Mouse (Mus musculus) ES-E14 (cell line): ENCODE data around the gene Nme4. TPM values are rescaled to one million over a fixed set of nuclear protein-coding genes. Genes with fewer than 3 reads are reported as not detected.
A peak's percentile ranks its signal among the peaks of the same experiment; 100 is the strongest.
"Not testable (repeated sequence)": the region's sequence is repeated elsewhere in the genome, so short reads cannot be mapped to it uniquely, and the experiment has no call there.

ENCODE experiments used
- DNase-seq: peaks from one replicate; pipeline ENCODE4 v3.0.0-alpha.2; 2013; ENCODE audit warnings: low read depth, low spot score
- H3K27ac ChIP-seq: 2 replicates; pipeline ENCODE4 v1.5.1; 2012; ENCODE audit warnings: low read depth, mild to moderate bottlenecking, low read length, moderate library complexity, mixed read lengths; ENCODE audit not compliant: poor library complexity, insufficient read depth, severe bottlenecking
- H3K36me3 ChIP-seq: 2 replicates; pipeline ENCODE4 v1.6.1; 2012; ENCODE audit warnings: mild to moderate bottlenecking, low read length, moderate library complexity, mixed read lengths; ENCODE audit not compliant: control insufficient read depth, poor library complexity, insufficient read depth, severe bottlenecking
- H3K4me1 ChIP-seq, 2 experiments: fragments of 150-350 bp in 1 of 2; sonication (generic) in 1 of 2; 2 replicates each; pipeline ENCODE4 v1.6.1; 2012; ENCODE audit warnings: low read length in 2 of 2, mild to moderate bottlenecking in 1 of 2, mixed read lengths in 1 of 2; ENCODE audit not compliant: control insufficient read depth in 2 of 2, insufficient read depth in 2 of 2, poor library complexity in 1 of 2
- H3K4me3 ChIP-seq, 2 experiments: fragments of 150-350 bp in 1 of 2; sonication (generic) in 1 of 2; 2 replicates each; pipeline ENCODE4 v1.5.1; 2012; ENCODE audit warnings: low read length in 2 of 2, low read depth in 1 of 2, mild to moderate bottlenecking in 1 of 2, mixed read lengths in 1 of 2; ENCODE audit not compliant: insufficient read depth in 1 of 2, poor library complexity in 1 of 2, severe bottlenecking in 1 of 2
- H3K9ac ChIP-seq: 2 replicates; pipeline ENCODE4 v1.6.1; 2012; ENCODE audit warnings: low read depth, mild to moderate bottlenecking, low read length, mixed read lengths; ENCODE audit not compliant: poor library complexity, insufficient read depth, severe bottlenecking
- H3K9me3 ChIP-seq: fragments of 150-350 bp; sonication (generic); 2 replicates; pipeline ENCODE4 v1.6.1; 2012; ENCODE audit warnings: low read depth, mild to moderate bottlenecking, low read length; ENCODE audit not compliant: control insufficient read depth, insufficient read depth
- CHD2 ChIP-seq: IDR thresholded peaks from 2 replicates; pipeline ENCODE4 v1.6.1; 2014; ENCODE audit warnings: mild to moderate bottlenecking, low read depth, low read length, inconsistent platforms
- HCFC1 ChIP-seq: IDR thresholded peaks from 2 replicates; pipeline ENCODE4 v1.6.1; 2012; ENCODE audit warnings: low read length, inconsistent platforms, borderline replicate concordance; ENCODE audit not compliant: insufficient read depth
- MAFK ChIP-seq: IDR thresholded peaks from 2 replicates; pipeline ENCODE4 v1.6.1; 2014; ENCODE audit warnings: mild to moderate bottlenecking, low read depth, low read length, inconsistent platforms; ENCODE audit not compliant: insufficient read depth
- ZC3H11A ChIP-seq: IDR thresholded peaks from 2 replicates; pipeline ENCODE4 v1.6.1; 2012; ENCODE audit warnings: low read depth, mild to moderate bottlenecking, inconsistent platforms, low read length, borderline replicate concordance
- ZNF384 ChIP-seq: IDR thresholded peaks from 2 replicates; pipeline ENCODE4 v1.6.1; 2012; ENCODE audit warnings: low read depth, low read length, inconsistent platforms
- in situ Hi-C, 2 experiments: fragments of 600-800 bp; cut with MboI; formaldehyde crosslinking; loops; one replicate each; pipeline ENCODE4 v1.15.1; 2025; ENCODE audit warnings: low sequenced_read_pairs in 2 of 2, inconsistent platforms in 1 of 2; ENCODE audit not compliant: unreplicated experiment in 2 of 2
- total RNA-seq: library from RNA; depleted of rRNA; stranded (reverse); fragments of 300-350 nt; gene quantifications from 2 replicates; pipeline ENCODE4 v1.2.3, GENCODE M21; 2012

The Nme4 gene
- total RNA-seq, 1 experiment: 96.4 TPM

DNA sequence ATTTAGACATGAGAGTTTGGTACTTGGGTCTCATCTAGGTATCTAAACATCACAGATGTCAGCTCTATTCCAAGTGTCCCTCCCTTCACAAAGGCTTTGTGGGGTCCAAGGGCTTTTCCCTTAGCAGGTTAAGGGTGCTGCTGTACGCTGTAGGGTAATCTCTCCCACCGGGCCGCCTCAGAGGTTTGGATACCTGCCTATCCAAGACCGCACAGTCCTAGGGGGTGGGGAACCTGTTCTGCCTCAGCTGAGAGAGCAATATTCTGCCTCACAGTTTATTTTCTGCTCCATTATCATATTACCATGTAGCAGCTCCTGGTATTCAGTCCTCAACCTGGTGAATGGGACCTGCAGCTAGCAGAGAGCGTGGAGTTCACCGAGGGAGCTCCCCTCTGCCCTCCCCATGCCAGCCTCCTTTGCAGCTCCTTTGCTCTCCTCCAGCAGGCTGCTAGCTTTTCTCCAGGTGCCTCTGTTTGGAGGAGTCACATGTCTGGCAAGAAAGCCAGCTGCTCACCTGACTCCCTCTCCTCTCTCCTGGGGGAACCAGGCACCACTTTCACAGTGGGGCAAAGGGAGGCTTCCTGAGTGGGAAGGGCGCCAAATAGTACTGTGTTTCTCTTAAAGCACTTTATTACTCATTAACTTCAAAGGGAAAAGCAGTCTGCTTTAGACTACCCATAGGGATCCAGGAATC is 19.9 kb upstream of the Nme4 start:
- in situ Hi-C loops: no loop called here
- Histone ChIP-seq H3K27ac (no peak overlapping the region), H3K4me1 (peaks cover 6 to 25% of the 10 kb centered on the region in 2 experiments), H3K9ac (peak overlapping the region; percentile 28; the same call in 1 of the 2 replicates), H3K9me3 (no peaks in the 10 kb centered on the region), H3K36me3 (peaks cover 32% of the 10 kb centered on the region), H3K4me3 (peak overlapping the region in 1 of 2 experiments; percentile 26; a peak in 2 of 4 replicates)
- no peak for DNase-seq
- no peak for TF ChIP-seq ZC3H11A

DNA sequence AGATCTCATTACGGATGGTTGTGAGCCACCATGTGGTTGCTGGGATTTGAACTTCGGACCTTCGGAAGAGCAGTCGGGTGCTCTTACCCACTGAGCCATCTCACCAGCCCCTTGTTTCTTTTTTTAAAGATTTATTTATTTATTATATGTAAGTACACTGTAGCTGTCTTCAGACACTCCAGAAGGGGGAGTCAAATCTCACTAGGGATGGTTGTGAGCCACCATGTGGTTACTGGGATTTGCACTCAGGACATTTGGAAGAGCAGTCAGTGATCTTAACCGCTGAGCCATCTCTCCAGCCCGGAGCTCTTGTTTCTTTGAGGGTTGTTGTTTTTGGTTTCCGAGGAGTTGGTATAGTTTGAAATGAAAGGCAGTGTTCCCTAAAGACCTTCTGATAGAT is 19.1 kb upstream of the Nme4 start:
- DNase-seq, in situ Hi-C loops, H3K27ac ChIP-seq, H3K9me3 ChIP-seq: not testable (repeated sequence)
- peaks cover 25% of the 10 kb centered on the region for H3K36me3 ChIP-seq
- H3K4me1 ChIP-seq: peaks cover 7 to 20% of the 10 kb centered on the region in 2 experiments
- H3K4me3 ChIP-seq: peak overlapping the region in 1 of 2 experiments; percentile 81; a peak in 2 of 4 replicates
- H3K9ac ChIP-seq: peak overlapping the region; percentile 13; the same call in 1 of the 2 replicates

DNA sequence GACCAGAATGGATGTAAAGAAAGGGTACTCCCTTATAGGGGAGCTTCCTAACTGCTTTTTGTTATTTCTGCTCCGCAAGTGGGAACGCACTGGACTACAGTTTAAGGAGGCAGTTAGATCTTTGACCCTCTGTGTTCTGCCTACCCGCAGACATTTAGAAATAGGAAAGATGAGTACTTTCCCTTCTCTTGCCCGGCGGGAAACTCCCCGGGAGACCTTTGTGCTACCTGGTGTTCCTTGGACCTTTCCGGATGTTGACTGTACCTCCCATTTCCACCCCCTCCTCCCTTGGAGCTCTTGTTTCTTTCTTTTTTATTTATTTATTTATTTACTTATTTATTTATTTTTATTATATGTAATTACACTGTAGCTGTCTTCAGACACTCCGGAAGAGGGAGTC is 18.7 kb upstream of the Nme4 start:
- peak overlapping the region; percentile 76 to 81 for H3K4me3 ChIP-seq
- peak overlapping the region; percentile 83; the same call in 1 of the 2 replicates for H3K27ac ChIP-seq
- peaks cover 21% of the 10 kb centered on the region for H3K36me3 ChIP-seq
- peak overlapping the region; percentile 87 for H3K9ac ChIP-seq
- in situ Hi-C loops: no loop called here
- peaks cover 7 to 23% of the 10 kb centered on the region in 2 experiments for H3K4me1 ChIP-seq
- H3K9me3 ChIP-seq: no peaks in the 10 kb centered on the region
- TF ChIP-seq MAFK (no peak), ZNF384 (no peak), ZC3H11A (no peak), CHD2 (no peak), HCFC1 (no peak)
- DNase-seq: no peak

DNA sequence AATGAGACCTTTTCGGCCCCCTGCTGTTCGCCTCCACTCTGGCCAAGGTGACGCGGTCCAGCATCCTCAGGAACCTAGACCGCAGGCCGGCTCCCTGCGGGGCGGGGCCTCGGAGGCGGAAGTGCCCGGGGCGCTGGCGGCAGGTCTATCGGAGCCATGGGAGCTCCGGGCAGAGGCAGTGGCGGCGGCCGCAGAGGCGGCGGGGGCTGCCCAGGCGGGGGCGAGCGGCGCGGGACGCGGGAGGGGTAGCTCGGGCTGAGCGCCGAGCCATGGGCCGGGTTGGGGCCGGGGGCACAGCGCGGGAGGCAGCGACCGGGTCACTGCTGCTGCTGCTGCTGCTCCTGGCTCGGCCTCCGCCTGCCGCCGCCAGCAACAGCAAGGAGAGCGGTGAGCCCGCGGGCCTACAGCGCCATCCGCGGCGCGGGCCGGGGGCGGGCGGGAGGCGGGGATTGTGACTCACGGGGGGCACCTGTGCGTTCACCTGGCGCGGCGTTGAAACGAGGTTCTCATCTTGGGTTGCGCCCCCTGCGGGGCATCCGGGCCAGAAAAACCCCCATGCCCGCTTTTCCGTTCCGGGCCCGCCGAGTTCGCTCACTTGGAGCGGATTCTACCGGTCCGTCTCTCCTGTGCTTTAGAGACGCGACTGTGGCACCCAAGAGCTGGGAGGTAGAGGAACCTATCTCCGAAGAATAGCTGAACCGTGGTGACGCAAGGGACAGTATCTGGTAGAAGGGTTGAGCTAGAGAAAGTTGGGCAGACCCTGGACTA is 18.0 kb upstream of the Nme4 start, which contains the start of gene Tmem8:
Gene Tmem8, plus strand, starts transcription at position 119 of the 768 bp plus-strand sequence.
- H3K27ac ChIP-seq: peak within 1 kb of the TSS; percentile 94
- peaks cover 16% of the 10 kb centered on the region for H3K36me3 ChIP-seq
- in situ Hi-C loops: no loop called here
- DNase-seq: no peak
- no peak for TF ChIP-seq MAFK
- TF ChIP-seq CHD2: no peak
- no peak for TF ChIP-seq HCFC1
- no peak for TF ChIP-seq ZNF384
- TF ChIP-seq ZC3H11A: no peak
- peaks cover 7 to 24% of the 10 kb centered on the region in 2 experiments for H3K4me1 ChIP-seq
- peak within 1 kb of the TSS; percentile 76 to 81 for H3K4me3 ChIP-seq
- H3K9ac ChIP-seq: peak within 1 kb of the TSS; percentile 87
- no peaks in the 10 kb centered on the region for H3K9me3 ChIP-seq

DNA sequence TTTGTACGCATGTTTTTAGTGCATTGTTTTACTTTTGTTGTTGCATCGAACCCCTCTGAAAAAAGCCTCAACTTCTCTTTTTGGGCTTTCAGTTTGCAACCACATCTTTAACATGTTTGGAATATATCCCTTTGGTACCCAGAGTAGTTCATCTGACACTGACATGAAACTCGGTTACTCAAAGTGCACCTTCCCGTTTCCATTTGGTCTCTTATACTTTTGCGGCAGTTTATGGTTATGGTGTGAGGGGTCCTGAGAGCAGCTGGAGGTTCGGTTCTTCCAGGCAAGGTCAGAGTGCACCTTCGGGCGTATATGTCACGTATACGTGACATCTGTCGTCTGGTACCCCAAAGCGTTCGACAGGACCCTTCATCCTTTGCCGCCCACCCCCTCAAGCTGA is 17.3 kb upstream of the Nme4 start:
- peaks cover 7 to 24% of the 10 kb centered on the region in 2 experiments for H3K4me1 ChIP-seq
- peaks cover 9% of the 10 kb centered on the region; the same call in 1 of the 2 replicates for H3K36me3 ChIP-seq
- TF ChIP-seq CHD2: no peak
- no peak for TF ChIP-seq ZNF384
- no peak for TF ChIP-seq MAFK
- no peak for TF ChIP-seq ZC3H11A
- no peak for TF ChIP-seq HCFC1
- H3K27ac ChIP-seq: peak overlapping the region; percentile 94; the same call in 1 of the 2 replicates
- in situ Hi-C loops: no loop called here
- peak overlapping the region; percentile 87 for H3K9ac ChIP-seq
- H3K4me3 ChIP-seq: peak overlapping the region; percentile 76 to 81
- DNase-seq: no peak
- no peaks in the 10 kb centered on the region for H3K9me3 ChIP-seq
